Mouse (Mus musculus) adrenal gland, postnatal 36 days (tissue): ENCODE data around the gene Klc2. TPM values are rescaled to one million over a fixed set of nuclear protein-coding genes. Genes with fewer than 3 reads are reported as not detected.

ENCODE experiments used
- DNase-seq, 2 experiments: peaks; one replicate each; pipeline ENCODE4 v3.0.0; 2021; ENCODE audit warnings: mixed read lengths in 1 of 2
- total RNA-seq, 2 experiments: library from RNA; stranded (reverse); gene quantifications; 2 replicates each; pipeline ENCODE4 v1.2.3; 2021

The Klc2 gene
- total RNA-seq, 2 experiments from 2014 or later, result 44.3 to 48.4 TPM

DNA sequence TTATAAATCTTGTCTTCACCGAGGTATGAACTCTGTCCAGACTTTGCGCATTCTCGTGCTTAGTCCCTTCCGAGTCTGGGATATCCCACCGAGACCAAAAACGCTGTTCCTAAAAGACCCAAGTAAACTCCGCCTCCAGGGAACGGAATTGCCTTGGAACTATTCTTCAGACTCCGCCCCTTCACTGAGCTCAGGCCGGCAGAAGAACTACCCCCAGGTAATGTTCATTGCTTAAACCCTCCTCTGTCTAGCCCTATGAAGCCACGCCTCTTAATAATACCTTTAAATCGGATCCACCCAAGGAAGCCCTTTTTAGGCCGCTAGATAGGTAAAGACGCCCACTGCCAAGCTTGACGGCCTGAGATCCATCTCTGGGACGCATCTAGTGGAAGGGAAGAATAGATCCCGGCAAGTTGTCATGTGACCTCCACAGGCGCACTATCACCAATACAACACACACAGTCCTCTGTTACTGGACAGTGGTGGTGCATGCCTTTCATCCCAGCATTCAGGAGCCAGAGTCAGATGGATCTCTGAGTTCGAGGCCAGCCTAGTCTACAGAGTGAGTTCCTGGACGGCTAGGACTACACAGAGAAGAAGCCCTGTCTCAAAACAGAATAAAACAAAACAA is 45.9 kb downstream of the Klc2 start:
- DNase-seq, result peak in 1 of 2 experiments; percentile 21

DNA sequence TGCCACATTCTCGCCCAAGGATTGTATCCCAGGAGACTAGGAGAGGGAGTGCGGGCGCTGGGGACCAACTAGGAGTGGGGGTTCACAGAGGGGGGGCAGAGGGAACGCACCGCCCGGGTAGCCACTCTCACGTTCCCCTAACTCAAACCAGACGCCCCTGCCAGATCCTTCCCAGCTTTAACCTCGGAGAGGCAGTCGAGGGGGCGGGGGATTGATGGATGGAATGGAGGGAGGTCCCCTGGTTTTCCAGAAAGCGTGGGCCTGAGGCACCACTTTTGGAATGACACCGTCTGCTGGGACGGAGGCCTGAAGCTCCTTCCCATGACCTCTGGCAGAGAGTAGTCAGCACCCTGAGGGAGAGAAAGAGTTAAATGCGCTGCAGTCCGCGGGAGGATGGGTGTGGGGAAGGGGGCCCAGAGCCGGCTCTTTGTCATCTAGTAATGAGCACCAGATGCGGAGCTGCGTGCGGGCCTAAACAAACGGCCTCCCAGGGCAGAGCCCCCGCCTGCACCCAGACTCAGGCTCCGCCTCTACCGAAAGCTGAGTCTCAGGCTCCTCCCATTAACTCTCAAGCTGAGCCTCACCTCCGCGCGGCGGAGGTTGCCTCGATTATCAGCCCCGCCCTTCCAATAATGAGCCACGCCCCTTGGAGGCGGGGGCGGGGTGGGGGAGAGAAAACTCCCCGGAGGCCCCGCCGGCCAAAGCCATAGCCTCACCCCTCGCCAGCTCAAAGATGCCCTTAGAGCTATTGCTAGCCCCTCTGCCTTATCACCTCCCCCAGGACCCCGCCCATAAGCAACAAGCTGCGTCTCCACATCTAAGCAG is 46.6 kb downstream of the Klc2 start:
- DNase-seq, result peak; percentile 84 to 86

DNA sequence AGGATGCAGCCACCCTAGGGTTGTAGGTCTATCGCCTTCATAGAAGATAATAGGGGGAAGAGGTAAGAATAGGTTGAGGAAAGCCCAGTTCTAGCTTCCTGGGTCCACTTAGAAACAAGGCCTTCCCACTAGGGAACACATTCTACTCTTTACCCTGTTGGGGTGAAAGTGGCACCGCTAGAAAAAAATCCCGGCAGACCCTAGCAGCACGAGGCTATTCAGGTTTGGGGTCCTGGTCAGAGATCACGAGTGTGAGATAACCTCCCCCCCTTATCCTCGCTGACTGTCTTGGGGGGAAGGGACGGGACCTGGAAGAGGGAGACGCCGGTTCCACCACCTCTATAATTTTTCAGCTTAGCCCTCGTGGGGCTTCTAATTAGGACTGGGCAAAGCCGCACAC is 47.3 kb downstream of the Klc2 start:
- DNase-seq, result no peak

DNA sequence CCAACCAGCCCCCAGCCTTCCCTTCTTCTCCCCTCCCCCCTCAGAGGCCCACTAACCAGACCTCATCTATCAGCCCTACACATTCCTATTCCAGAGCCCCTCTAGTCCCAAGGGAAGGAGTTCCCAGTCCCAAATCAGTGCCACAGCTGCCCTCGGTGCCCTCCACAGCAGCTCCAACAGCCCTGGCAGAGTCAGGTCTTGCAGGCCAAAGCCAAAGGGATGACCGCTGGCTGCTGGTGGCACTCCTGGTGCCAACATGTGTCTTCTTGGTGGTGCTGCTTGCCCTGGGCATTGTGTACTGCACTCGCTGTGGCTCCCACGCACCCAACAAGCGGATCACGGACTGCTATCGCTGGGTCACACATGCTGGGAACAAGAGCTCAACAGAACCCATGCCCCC is 48.4 kb downstream of the Klc2 start:
- DNase-seq, result no peak

DNA sequence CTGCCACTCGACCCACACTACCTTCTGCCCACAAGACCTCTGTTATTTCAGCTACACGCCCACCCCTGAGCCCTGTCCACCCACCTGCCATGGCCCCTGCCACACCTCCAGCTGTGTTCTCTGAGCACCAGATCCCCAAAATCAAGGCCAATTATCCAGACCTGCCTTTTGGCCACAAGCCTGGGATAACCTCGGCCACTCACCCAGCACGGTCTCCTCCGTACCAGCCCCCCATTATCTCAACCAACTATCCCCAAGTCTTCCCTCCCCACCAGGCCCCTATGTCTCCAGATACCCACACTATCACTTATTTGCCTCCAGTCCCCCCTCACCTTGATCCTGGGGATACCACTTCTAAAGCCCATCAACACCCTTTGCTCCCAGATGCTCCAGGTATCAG is 48.9 kb downstream of the Klc2 start:
- DNase-seq, result no peak

DNA sequence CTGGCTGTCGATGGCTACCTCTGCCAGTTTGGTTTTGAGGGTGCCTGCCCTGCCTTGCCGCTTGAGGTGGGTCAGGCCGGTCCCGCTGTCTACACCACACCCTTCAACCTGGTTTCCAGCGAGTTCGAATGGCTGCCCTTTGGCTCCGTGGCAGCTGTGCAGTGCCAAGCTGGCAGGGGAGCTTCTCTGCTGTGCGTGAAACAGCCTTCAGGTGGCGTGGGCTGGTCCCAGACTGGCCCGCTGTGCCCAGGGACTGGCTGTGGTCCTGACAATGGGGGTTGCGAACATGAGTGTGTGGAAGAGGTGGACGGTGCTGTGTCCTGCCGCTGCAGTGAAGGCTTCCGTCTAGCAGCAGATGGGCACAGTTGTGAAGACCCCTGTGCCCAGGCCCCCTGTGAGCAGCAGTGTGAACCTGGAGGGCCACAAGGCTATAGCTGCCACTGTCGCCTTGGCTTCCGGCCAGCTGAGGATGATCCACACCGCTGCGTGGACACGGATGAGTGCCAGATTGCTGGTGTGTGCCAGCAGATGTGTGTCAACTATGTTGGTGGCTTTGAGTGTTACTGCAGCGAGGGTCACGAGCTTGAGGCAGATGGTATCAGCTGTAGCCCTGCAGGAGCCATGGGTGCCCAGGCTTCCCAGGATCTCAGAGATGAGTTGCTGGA is 49.7 kb downstream of the Klc2 start:
- no peak for DNase-seq

DNA sequence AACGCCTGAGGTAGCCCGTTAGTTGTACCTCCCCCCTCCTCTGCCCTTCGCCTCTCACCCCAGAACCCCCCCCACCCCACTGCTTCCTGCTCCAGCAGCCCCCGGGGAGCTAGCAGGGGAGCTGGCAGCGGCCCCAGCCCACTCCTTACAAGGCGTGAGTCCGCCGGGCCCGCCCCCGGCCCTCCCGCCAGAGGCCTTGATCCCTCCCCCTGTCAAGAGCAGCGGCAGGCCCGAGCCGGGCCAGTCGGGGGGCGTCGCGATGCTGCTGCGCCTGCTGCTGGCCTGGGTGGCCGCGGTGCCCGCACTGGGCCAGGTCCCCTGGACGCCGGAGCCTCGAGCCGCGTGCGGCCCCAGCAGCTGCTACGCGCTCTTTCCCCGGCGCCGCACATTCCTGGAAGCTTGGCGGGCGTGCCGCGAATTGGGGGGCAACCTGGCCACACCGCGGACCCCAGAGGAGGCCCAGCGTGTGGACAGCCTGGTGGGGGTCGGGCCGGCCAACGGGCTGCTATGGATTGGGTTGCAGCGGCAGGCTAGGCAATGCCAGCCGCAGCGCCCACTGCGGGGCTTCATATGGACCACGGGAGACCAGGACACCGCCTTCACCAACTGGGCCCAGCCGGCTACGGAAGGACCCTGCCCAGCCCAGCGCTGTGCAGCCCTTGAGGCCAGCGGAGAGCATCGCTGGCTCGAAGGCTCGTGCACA is 50.3 kb downstream of the Klc2 start, which contains the start of gene Cd248:
Cd248 (plus strand) TSS at position 212 of the 703 bp plus-strand sequence.
- peak; percentile 56 to 83 for DNase-seq

DNA sequence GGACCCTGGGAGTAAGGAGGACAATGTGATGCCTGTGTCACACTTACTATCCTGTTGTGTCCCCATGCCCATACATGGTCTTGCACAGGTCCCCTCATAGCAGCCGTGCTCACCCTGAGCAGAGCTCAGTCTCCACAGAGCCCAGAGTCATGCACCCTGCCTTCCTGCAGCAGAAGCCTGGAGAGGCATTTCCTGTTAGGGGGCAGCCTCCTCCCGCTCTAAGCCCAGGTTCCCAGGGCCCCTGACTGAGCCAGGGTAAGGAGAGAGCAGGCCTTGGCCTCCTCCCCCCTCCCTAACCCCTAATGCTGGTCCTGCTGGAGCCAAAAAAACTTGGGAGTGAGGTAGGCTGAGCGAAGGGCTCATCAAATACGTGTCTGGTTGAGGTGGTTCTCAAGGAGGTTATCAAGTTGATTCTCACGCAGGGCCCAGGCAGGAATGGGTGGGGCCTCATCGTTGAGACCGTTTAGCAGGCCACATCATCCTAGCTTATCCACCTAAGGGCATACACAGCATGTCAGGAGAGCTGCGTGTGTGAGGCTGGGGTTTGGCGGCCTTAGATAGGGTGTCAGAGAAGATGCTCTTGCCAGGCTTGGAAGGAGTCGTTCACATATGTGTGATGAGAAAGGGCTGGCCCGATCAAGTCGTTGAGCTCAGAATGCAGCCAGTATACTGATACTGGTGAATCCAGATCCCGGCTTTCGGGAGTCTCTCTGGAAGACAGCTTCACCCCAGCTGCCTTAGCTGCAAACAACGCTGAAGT is 51.1 kb downstream of the Klc2 start:
- no peak for DNase-seq

DNA sequence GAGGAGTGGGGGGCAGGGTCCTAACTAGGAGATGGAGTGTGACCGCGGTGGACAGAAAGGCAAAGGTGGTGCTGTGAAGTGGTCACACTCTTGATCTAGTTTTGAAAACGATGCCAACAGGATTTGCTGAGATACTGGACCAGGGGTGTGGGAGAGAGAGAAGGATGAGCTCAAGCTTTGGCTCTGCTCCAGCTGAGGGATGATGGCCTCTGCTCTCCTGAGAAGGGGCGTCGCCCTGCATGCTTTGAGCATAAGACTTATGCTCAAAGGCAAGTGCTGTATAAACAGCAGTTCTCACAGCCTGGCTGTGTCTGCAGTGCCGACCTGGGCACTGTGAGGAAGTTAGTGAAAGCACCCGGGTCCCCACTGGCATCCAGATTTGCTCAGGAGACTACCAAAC is 53.3 kb downstream of the Klc2 start:
- DNase-seq, result no peak

DNA sequence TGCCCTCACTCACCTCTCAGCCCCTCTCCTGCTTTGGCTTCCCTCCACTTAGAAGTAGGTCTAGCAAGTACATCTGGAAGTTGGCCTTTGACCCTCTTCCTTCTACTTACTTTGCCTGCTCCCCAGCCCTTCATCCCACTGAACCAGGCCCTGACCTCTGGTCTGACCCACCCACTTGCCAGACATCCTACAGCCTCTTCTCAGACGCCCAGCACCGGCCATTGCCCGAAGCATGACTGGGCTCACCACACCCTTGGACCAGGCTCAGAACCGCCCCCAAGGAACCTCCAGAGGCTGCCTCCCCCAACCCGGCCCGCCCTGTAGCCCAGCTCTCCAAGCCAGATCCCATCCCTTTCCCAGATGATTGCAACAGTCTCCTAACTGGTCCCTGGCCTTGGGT is 55.9 kb downstream of the Klc2 start:
- DNase-seq, result no peak

DNA sequence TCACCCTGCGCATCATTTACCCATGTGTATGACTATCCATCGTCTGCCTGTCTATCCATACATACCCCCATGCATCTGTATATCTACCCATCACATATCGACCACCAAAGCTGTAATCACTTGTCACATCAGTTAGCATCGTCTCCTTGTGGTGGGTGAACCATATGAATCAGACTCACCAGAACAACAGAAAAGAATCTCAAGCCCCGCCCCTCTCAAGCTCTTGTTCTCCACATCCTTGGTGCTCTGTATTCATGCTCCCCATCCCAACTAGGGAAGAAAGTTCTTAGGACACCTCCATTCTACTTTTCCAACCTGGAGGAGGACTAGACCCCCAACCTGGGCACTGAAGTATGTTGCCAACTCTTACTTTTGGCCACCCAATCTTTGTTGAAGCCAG is 56.3 kb downstream of the Klc2 start:
- no peak for DNase-seq

DNA sequence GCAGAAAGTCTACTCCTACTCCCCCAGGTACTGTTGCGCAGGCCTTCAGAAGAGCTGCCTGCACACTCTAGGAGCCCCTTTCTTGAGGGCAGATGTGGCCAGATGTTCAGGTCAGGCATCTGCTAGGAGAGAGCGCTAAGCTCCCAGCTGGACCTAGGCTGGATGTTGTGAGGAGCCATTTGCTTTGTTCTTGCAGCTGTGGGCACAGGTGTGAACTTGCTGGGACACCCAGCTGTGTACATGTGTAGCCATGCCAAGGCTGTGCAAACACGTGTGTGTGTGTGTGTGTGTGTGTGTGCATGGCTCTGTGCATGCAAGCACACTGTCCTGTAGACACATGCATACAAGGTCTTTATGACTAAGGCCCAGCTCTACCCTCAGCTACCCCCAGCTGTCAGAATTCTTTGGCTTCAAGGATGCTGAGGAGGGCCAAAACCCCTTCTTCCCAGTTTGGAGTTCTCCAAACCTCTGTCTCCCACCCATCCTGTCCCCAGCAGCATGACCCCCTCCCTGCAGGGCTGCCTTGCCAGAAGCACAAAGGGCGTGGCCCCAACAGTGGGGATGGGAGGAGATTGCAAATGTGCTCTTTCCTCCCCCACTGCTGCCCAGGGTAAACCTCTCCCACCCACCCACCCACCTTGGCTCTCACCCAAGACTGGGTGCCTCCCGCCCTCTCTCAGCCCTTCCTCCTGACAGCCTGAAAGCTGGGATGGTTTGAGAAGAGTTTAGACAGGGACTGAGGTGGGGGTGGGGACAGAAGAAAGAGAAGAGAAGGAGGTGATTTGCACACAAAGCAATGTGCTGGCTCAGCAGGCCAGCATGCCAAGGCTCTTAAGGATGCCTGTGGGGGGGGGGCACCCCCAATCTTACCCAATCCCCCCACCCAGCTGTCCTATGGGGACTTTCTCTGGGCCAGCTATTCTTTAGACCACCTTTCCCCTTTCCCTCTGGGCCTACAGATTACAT is 57.7 kb downstream of the Klc2 start:
- no peak for DNase-seq

DNA sequence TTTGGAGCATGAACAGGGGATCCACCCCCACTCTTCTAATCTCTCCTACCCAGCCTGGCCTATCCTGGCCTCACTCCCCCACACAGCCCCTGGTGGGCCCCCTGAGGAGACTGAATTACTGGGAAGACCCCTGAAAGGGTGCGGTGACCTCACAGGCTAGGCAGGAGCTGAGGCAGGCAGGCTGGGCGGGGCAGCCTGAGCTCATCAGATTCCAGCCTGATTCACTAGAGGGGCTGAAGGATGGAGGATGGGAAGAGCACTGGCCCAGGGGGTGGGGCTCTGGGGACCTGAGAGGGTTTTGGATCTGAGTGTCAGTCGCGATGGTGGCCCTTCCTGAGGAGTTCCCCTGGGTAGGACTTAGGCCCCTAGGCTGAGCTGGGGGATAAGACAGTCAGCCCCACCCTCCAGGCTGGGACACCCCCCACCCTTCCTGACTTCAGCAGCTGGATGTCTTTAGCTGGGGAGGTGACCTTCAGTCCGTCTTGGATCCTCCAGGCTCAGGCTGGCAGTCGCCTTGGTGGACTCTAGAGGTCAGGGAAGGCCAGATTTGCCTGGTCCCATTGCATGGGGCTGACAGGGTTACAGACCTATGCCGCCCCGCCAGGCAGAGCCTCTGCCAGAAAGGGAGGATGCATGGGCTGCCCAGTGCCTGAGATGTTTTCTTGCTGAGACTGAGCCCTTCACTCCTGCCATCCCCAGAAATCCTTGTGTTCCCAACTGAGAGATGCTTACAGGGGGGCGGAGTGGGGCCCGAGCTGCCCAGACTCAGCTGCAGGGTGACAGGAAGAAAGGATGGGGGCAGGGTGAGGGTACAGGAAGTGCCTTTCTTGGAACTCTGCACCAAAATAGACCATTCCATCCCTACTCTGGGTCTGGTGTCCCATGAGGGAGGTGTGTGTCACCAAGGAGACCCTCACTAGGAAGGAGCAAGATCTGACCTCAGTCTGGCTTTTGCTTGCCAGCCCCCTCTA is 59.3 kb downstream of the Klc2 start:
- no peak for DNase-seq

DNA sequence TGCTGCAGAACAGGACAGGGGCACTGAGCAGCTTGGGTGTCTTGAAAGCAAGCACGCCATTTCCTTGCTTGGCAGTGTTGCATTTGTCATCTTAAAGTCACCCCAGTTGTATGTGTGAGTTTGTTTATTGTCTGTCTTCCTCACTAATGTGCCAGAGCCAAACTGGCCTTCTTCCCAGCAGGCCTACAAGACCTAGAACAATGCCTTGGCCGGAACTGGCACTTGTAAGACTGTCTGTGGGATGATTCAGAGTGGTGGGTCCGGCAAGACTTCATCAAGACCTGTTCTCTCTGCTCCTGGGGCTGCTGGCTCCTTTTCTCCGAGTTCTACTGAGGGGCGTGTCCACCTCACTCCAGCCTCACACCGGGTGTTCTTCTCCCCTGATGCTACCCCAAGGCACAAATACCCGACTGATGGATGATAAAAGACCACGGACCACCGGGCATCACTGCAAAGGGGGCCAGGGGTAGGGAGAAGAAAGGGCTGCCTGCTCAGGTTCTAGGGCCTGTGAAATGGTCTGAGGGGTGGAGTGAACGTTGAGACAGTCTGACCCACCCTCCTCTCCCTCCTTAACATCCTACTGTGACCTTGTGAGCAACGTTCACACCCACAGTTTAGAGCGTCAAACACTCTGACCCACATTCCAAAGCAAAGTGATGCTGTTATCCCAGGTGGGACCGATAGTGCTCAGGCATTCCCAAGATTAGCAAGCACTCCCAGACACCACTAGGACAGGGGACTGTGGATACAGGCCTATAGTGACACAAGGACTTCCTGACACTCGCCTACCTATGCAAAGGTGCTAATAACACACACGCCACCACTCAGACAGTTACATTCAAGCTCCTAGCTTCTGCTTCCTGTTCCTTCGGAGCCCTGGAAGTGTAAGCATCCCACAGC is 60.2 kb downstream of the Klc2 start:
- DNase-seq, result no peak
